Mouse (Mus musculus): Measurements from ENCODE around the gene Scel.
A peak's percentile ranks its signal among the peaks of the same experiment; 100 is the strongest.

The Scel gene

DNA sequence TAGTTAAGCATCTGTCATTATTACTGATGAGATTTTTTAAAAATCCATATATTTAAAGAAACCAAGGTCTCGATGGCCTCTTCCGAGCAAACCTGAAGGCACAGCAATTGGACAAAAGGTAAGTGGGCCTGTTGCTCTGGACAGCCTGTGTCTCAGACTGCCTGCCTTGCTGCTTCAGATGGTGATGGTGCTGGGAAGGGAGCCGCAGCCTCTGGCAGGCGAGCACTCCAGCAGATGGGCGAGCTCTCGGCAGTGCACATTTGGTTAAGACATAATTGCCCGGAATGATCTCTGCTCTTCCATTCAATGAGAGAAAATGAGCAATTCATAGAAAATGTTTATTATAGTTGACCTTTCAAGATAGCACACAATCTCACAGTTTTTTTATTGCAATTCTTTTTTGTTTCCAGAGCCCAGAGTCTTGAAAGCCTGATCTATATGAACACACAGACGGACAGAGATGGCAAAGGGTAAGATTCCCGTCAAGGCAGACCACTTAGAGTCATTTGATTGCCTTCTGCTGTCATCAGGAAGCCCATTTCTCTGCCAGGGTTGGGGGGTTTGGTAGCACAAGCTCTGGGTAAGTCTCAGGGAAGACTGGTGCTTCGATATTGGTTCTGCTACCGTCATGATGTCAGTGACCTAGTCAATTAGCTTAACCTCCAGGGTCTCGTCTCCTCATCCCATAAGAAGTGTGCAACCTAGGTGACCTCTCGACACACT, 58.6 kb downstream of the Scel start:
- DNase-seq, result peak; percentile 20 to 36

- DNase-seq, result no peak
Observed at GRCm38 (mm10) chr14:103575854-103576253, 62.7 kb downstream of the Scel start.

GRCm38 (mm10) chr14:103577011-103577410, 63.9 kb downstream of the Scel start:
- no peak for DNase-seq

DNA sequence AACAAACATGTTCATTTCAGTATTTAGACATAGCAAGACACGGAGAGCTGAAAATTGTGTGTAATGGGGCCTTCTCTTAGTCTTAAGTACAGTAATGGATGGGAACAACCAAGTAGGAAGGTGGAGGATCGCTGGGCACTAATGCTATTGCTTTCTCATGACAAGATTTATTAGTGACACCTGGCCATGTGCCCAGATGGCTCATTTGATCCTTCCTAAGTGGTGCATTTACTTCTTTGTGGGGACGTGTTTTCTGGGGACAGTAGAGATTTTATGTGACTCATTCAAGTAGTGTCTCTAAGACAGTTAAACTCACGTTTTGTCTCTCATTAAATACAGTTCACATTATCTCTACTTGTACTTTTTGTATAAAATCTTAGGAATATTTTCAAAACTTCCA, 73.5 kb downstream of the Scel start:
- no peak for DNase-seq

DNA sequence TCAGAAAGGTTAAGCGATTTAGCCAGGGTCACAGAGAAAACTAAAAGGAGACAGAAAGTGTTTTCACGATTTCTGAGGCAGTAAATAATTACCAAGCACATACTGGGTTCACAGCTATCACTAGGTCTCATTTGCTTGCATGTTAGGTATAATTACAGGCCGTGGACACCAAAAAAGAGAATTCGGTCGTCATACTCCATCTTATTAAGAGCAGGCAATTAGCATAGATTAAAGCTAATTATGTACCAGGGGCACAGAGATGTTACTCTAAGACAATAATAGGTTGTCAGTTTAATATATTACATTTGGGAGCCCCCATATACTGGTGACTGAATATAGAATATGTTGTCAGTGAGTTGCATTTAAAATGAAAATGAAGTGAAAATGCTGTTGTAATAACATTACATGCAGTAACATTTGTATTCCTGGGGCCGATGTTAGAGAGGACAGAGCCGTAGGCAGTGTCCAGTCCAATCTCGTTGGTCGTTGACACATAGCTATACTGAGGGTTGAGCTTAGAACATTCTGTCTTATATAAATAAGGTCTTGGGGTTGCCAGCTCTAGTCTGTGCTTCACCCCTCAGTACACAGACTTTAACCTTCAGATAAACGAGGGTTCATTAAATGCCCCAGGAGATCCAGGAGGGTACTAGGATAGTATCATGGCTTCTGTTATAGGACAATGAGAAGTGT, 74.2 kb downstream of the Scel start:
- DNase-seq, result no peak

GRCm38 (mm10) chr14:103589819-103590218, 76.7 kb downstream of the Scel start:
- DNase-seq, result peak; percentile 15 to 23

- DNase-seq, result no peak
Observed at GRCm38 (mm10) chr14:103595870-103596269, 82.7 kb downstream of the Scel start.

GRCm38 (mm10) chr14:103608063-103608462, 94.9 kb downstream of the Scel start:
- DNase-seq, result no peak

GRCm38 (mm10) chr14:103613573-103614271, 100.6 kb downstream of the Scel start:
- no peak for DNase-seq

DNA sequence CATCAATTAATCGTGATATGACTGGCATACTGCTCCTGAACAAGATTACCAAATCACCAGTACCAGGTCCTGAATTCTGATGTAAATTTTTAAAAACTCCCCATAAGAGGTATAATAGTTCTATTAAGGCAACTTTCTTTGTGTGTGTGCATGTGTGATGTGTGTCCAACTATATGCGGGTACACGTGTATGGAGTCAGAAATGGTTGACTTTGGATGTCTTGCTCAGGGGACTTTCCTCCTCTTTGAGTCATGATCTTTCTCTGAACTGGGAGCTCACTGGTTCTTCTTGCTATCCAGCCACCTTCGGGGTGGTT, 101.1 kb downstream of the Scel start:
- no peak for DNase-seq

GRCm38 (mm10) chr14:103619756-103620155, 106.6 kb downstream of the Scel start:
- DNase-seq, result no peak

GRCm38 (mm10) chr14:103621207-103621606, 108.1 kb downstream of the Scel start:
- no peak for DNase-seq

DNA sequence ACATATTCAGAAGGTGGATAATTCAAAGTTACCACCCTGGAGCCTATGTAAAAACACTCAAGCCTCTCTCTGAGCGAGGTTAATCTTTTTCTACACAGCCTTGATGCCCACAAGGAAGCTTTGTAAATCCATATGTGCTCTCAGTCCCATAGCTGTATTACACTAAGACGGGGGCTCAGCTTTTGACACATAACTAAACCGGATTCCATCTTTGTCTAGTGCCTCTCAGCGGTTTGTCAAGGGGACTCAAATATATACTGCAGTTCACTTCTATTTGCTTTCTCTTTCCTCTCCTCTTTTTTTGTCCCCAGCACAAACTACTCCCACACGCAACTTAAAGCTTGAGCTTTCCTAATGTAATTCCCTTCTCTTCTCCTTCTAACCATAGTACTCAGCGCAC, 113.0 kb downstream of the Scel start:
- no peak for DNase-seq

- DNase-seq, result no peak
Observed at GRCm38 (mm10) chr14:103629639-103630364, 116.7 kb downstream of the Scel start.

DNA sequence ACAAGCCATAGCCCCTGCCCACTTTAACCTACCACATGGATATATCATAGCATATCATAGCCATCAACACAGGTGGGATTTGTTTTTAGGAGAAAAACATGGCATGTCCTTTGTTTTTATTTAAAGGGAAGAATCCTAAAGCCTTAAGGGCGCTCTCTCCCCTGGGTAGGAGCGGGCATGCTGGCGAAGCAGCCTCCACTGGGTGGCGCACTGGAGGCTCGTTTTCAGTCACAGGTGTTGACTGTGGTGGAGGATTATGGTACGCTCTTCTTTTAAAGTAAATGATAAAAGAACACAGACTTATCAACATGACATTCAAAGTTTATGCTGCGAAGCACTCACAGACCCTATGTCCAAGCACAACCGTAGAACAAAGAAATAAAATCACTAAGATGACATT, 117.4 kb downstream of the Scel start:
- DNase-seq, result no peak

GRCm38 (mm10) chr14:103643933-103644332, 130.8 kb downstream of the Scel start:
- no peak for DNase-seq

GRCm38 (mm10) chr14:103647981-103648380, 134.8 kb downstream of the Scel start:
- DNase-seq, result no peak

DNA sequence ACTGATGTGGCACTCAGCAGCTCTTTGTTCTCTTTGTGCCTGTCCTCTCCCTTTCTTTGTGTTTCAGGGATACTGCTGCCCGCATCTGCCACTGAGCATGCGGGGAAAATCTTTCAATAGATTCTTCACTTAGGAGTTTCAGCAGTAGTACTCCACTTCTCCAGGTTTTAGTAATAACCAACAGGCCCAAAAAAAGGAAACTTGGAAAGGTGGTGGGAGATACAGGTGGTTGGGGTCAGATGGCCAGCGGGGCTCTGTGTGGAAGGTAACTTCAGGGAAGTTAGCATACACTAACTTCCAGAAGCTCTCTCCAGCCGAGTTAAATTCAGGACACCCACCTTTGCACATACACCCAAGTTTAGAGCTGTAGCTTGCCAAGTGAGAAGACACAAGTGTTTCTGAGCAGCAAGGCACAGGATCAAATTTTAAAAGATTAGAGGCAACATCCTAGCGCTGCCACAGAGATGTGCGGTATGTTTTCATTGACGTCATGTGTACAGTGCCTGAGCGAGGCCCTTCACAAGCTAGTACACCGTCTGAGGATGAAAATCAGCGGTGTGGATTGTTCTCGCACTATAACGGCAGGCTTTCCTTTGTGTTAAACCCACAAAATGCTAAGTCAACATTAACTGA, 135.6 kb downstream of the Scel start:
- peak in 1 of 2 experiments; percentile 25 for DNase-seq

- no peak for DNase-seq
Observed at GRCm38 (mm10) chr14:103649302-103649701, 136.2 kb downstream of the Scel start.

DNA sequence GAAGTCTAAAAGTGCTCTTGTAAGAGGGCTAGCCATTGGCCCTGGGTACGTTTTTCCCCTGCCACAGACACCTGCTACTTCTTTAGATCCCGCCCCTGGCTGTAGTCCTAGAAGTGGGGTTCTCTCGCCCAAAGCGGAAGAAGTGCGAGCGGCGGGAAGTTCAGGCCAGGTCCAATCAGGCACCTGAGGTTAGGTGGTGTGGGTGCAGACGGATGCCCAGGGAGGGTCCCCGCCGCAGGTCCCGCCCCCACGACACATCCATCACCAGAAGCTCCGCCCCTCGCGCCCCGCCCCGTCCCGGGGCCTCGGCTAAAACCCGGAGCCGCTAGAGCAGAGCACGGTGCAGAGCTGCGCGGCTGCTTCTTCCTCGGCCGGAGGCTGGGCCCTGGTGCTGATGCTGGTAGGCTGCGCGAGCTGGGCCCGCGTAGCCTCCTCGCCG, 136.8 kb downstream of the Scel start, which contains the start of gene Slain1:
Slain1 (plus strand) TSS at position 333 of the 439 bp plus-strand sequence.
- DNase-seq, result peak; percentile 95 to 98

DNA sequence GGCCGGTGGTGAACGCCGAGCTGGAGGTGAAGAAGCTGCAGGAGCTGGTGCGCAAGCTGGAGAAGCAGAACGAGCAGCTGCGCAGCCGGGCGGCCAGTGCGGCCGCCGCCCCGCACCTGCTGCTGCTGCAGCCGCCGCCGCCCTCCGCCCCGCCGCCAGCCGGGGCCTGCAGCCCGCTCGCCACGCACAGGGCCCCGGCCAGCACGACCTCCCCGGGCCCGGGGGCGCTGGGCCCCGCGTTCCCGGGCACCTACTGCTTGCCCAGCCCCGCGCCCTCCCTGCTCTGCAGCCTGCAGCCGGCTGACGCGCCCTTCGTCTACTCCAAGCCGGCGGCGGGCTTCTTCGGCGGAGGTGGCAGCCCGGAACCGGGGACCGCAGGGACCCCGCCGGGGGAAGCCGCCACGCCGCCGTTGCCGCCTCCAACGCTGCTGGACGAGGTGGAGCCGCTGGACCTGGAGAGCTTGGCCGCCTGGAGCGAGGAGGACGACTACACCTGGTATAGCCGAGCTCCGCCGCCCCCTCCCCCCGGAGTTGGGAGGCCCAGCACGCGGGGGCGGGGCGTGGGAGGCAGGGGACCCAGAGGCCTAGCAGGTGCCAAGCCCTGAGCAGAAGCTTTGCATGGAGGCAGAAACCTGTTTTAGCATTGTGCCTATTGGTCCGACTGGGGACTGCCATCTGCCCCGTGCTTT, 137.4 kb downstream of the Scel start:
- DNase-seq, result peak; percentile 74 to 83

GRCm38 (mm10) chr14:103651106-103651505, 138.0 kb downstream of the Scel start:
- DNase-seq, result no peak

Measured in cerebellum, postnatal 36 days (tissue).